In genomic region chr10:115296401-115296935, GRCm38 (mm10) we compare ENCODE assay signal across 14 mouse cellular contexts. TPM values are rescaled to one million over a fixed set of nuclear protein-coding genes. Genes with fewer than 3 reads are reported as not detected.
DNase-seq lines count a peak whose midpoint lies in the region; ATAC-seq and TF ChIP-seq lines count a peak whose summit lies in the region.
"Had no signal": no experiment of that assay in that cellular context is flagged by ENCODE, and none has a peak within 500 bp of the region (broad histone marks: within the 10 kb centered on the region; RNA-seq: fewer than 3 reads in every experiment).

No protein-coding gene starts in this region.

- no peak for TF ChIP-seq POLR2A in MEL (IDR thresholded peaks at IDR 0.05; ENCODE audit: control insufficient read depth in 1 of 2, insufficient read depth in 1 of 2, low read depth in 1 of 2, low read length in 2 of 2, poor library complexity in 1 of 2)

- H3K4me1 ChIP-seq in kidney, embryonic 15.5 days = no peaks in the 10 kb centered on the region
- no peaks in the 10 kb centered on the region for H3K4me1 ChIP-seq in MEL (ENCODE audit: control insufficient read depth in 1 of 2, insufficient read depth in 2 of 2, low read length in 2 of 2)
- H3K4me1 ChIP-seq in liver, embryonic 15.5 days (replicated peaks) = no peaks in the 10 kb centered on the region
- H3K4me1 ChIP-seq: embryonic facial prominence, embryonic 13.5 days; heart, embryonic 13.5 days; neural tube, embryonic 13.5 days had no signal

- H3K36me3 ChIP-seq in kidney, embryonic 15.5 days = peaks cover 82% of the 10 kb centered on the region
- H3K36me3 ChIP-seq in MEL (ENCODE audit: control insufficient read depth in 1 of 2, insufficient read depth in 2 of 2, low read length in 2 of 2) = peaks cover 0 to 25% of the 10 kb centered on the region in 2 experiments; a peak in 2 of 4 replicates
- peaks cover 61% of the 10 kb centered on the region for H3K36me3 ChIP-seq in liver, embryonic 15.5 days (replicated peaks)

- peak; percentile 9 to 39 for DNase-seq in adrenal gland, postnatal 36 days
- DNase-seq in adrenal gland, adult 2 months = no peak
- no peak for DNase-seq in kidney, adult 9 months
- DNase-seq in MEL (ENCODE audit: low read depth, low spot score) = no peak
- no peak for DNase-seq in urinary bladder, postnatal 14 days (ENCODE audit: low spot score)
- DNase-seq: lung, postnatal 4 days; thymus, postnatal 4 days had no signal

- no peak overlapping the region for H3K9ac ChIP-seq in kidney, embryonic 15.5 days
- no peak overlapping the region for H3K9ac ChIP-seq in MEL (ENCODE audit: control insufficient read depth, low read depth, low read length, poor library complexity, severe bottlenecking)
- H3K9ac ChIP-seq in liver, embryonic 15.5 days = no peak overlapping the region
- H3K9ac ChIP-seq: embryonic facial prominence, embryonic 13.5 days; heart, embryonic 13.5 days; hindbrain, embryonic 14.5 days; neural tube, embryonic 13.5 days had no signal

- H3K4me3 ChIP-seq in kidney, embryonic 15.5 days (replicated peaks) = no peak overlapping the region
- H3K4me3 ChIP-seq in MEL (ENCODE audit: control insufficient read depth in 1 of 2, insufficient read depth in 1 of 2, low read depth in 2 of 2, low read length in 2 of 2) = no peak overlapping the region
- no peak overlapping the region for H3K4me3 ChIP-seq in liver, embryonic 15.5 days (replicated peaks)
- H3K4me3 ChIP-seq: embryonic facial prominence, embryonic 13.5 days; heart, embryonic 13.5 days; neural tube, embryonic 13.5 days had no signal

- TF ChIP-seq EP300 in MEL (IDR thresholded peaks at IDR 0.05; ENCODE audit: low read depth in 1 of 2, low read length in 2 of 2) = no peak

- ATAC-seq in kidney, embryonic 15.5 days (replicated peaks; ENCODE audit: low FRiP score) = 0 out of 2 replicates have a peak, but pooled peaks have one; percentile 40
- ATAC-seq in liver, embryonic 15.5 days (ENCODE audit: insufficient read depth) = 0 out of 2 replicates have a peak, but pooled peaks have one; percentile 9
- ATAC-seq in erythroid progenitor cell, adult 5-6 weeks (replicated peaks; ENCODE audit: low FRiP score, poor library complexity, severe bottlenecking) = no peak

- H3K27me3 ChIP-seq in kidney, embryonic 15.5 days = no peaks in the 10 kb centered on the region
- no peaks in the 10 kb centered on the region for H3K27me3 ChIP-seq in MEL (ENCODE audit: control insufficient read depth in 1 of 2, insufficient read depth in 2 of 2, low read length in 2 of 2)
- no peaks in the 10 kb centered on the region for H3K27me3 ChIP-seq in liver, embryonic 15.5 days
- H3K27me3 ChIP-seq: embryonic facial prominence, embryonic 13.5 days; heart, embryonic 13.5 days; neural tube, embryonic 13.5 days had no signal

- H3K79me2 ChIP-seq in MEL (ENCODE audit: control insufficient read depth, insufficient read depth, low read length, poor library complexity) = no peaks in the 10 kb centered on the region

- no peaks in the 10 kb centered on the region for H3K9me3 ChIP-seq in kidney, embryonic 15.5 days (replicated peaks)
- no peaks in the 10 kb centered on the region for H3K9me3 ChIP-seq in MEL (replicated peaks; ENCODE audit: insufficient read depth, low read length)
- no peaks in the 10 kb centered on the region for H3K9me3 ChIP-seq in liver, embryonic 15.5 days (replicated peaks)
- H3K9me3 ChIP-seq: embryonic facial prominence, embryonic 13.5 days; heart, embryonic 13.5 days; neural tube, embryonic 13.5 days had no signal

- 78% methylated on average over 9 of the region's 9 CpGs for WGBS in kidney, embryonic 15.5 days
- WGBS in liver, embryonic 15.5 days (ENCODE audit: insufficient replicate concordance) = 71% methylated on average over 9 of the region's 9 CpGs

- H3K4me2 ChIP-seq in kidney, embryonic 15.5 days = no peak overlapping the region
- H3K4me2 ChIP-seq in liver, embryonic 15.5 days = no peak overlapping the region
- H3K4me2 ChIP-seq: embryonic facial prominence, embryonic 13.5 days; heart, embryonic 13.5 days; hindbrain, embryonic 14.5 days; neural tube, embryonic 13.5 days had no signal

- no peak overlapping the region for H3K27ac ChIP-seq in kidney, embryonic 15.5 days
- no peak overlapping the region for H3K27ac ChIP-seq in MEL (ENCODE audit: control insufficient read depth, low read depth, low read length)
- H3K27ac ChIP-seq in liver, embryonic 15.5 days (replicated peaks) = no peak overlapping the region
- H3K27ac ChIP-seq: embryonic facial prominence, embryonic 13.5 days; heart, embryonic 13.5 days; hindbrain, embryonic 14.5 days; neural tube, embryonic 13.5 days had no signal

- TF ChIP-seq RAD21 in MEL (IDR thresholded peaks at IDR 0.05; ENCODE audit: low read depth, low read length) = no peak

- no peak for TF ChIP-seq CTCF in MEL (IDR thresholded peaks at IDR 0.05 in 2 of 3, conservative IDR thresholded peaks at IDR 0.05 in 1 of 3; ENCODE audit: control insufficient read depth in 1 of 3, insufficient read depth in 1 of 3, low read depth in 2 of 3, low read length in 3 of 3, poor library complexity in 1 of 3, severe bottlenecking in 1 of 3)

TF ChIP-seq in MEL, 35 proteins besides CTCF, POLR2A, EP300 and RAD21:
- TF ChIP-seq SMC3 (IDR thresholded peaks at IDR 0.05; ENCODE audit: low read depth, low read length) (peak; percentile 19; the same call in 1 of the 2 replicates), ELF1 (IDR thresholded peaks at IDR 0.05; ENCODE audit: low read depth, low read length) (no peak), ZNF384 (IDR thresholded peaks at IDR 0.05; ENCODE audit: low read depth, low read length) (no peak)

RNA-seq across cellular contexts. Expression of gene Rab21, which starts 18.9 kb away (rescaled TPM):
- total RNA-seq in adrenal gland, postnatal 36 days (2021) = 10 to 100 TPM; 58.7 to 68.9 TPM
- total RNA-seq in adrenal gland, adult 2 months (2021) = 10 to 100 TPM; 51.2 to 53.6 TPM
- 63.1 and 64.0 TPM in 2 replicates for polyA plus RNA-seq in adrenal gland, adult 2 months (2012; rRNA removed)
- 5.3 and 5.4 TPM in 2 replicates for polyA plus RNA-seq in kidney, embryonic 15.5 days (2015; fragmentation: Nextera tagmentation; extraction: Ambion mirVana)
- total RNA-seq in MEL (2012; rRNA removed) = 12.9 and 15.5 TPM in 2 replicates
- 10 to 100 TPM; 20.9 to 31.5 TPM for polyA plus RNA-seq in MEL (2012; ENCODE audit: insufficient read depth in 1 of 2, insufficient read length in 2 of 2, low read depth in 1 of 2, low replicate concordance in 2 of 2, missing spikeins in 1 of 2)
- 2.4 and 3.3 TPM in 2 replicates for polyA plus RNA-seq in liver, embryonic 15.5 days (2015; fragmentation: Nextera tagmentation; extraction: Ambion mirVana)
- total RNA-seq in erythroid progenitor cell, adult 5-6 weeks (2015; ENCODE audit: low replicate concordance) = 25.2 and 45.0 TPM in 2 replicates
- 15.8 and 22.5 TPM in 2 replicates for total RNA-seq in erythroid progenitor cell, adult 5-6 weeks (2017; ENCODE audit: low replicate concordance)

RNA-seq across cellular contexts. Expression of gene Tbc1d15, which starts 45.2 kb away (rescaled TPM):
- 100 to 1,000 TPM in 1 of 2 experiments, 10 to 100 TPM in 1; 83.9 to 104 TPM for total RNA-seq in adrenal gland, postnatal 36 days (2021)
- total RNA-seq in adrenal gland, adult 2 months (2021) = 10 to 100 TPM; 73.4 to 87.4 TPM
- 1.7 and 2.2 TPM in 2 replicates for polyA plus RNA-seq in adrenal gland, adult 2 months (2012; rRNA removed)
- polyA plus RNA-seq in kidney, embryonic 15.5 days (2015; fragmentation: Nextera tagmentation; extraction: Ambion mirVana) = 52.3 and 57.0 TPM in 2 replicates
- total RNA-seq in MEL (2012; rRNA removed) = 9.4 and 13.4 TPM in 2 replicates
- 10 to 100 TPM in 1 of 2 experiments, not detected in 1; 46.4 TPM for polyA plus RNA-seq in MEL (2012; ENCODE audit: insufficient read depth in 1 of 2, insufficient read length in 2 of 2, low read depth in 1 of 2, low replicate concordance in 2 of 2, missing spikeins in 1 of 2)
- polyA plus RNA-seq in liver, embryonic 15.5 days (2015; fragmentation: Nextera tagmentation; extraction: Ambion mirVana) = 33.1 and 33.8 TPM in 2 replicates
- total RNA-seq in erythroid progenitor cell, adult 5-6 weeks (2015; ENCODE audit: low replicate concordance) = 38.1 and 41.4 TPM in 2 replicates
- total RNA-seq in erythroid progenitor cell, adult 5-6 weeks (2017; ENCODE audit: low replicate concordance) = 38.0 and 49.1 TPM in 2 replicates

Comparison
In these comparisons a context has a peak if more than half of its experiments do, and no peak if none do; other contexts are left out.
1. DNase-seq: peak in adrenal gland, postnatal 36 days (2 of 2); none in adrenal gland, adult 2 months (single experiment), kidney, adult 9 months (single experiment), MEL (single experiment) and urinary bladder, postnatal 14 days (single experiment).